Mouse (Mus musculus) embryonic facial prominence, embryonic 11.5 days (tissue): Measurements from ENCODE around the gene Cdc42. TPM values are rescaled to one million over a fixed set of nuclear protein-coding genes. Genes with fewer than 3 reads are reported as not detected.

Experiments
- ATAC-seq: fragments of 200-750 bp; cut with Nextera tagmentation; replicated peaks from 2 replicates; pipeline ENCODE4 v1.8.0; 2017; ENCODE audit warnings: low read depth; ENCODE audit not compliant: insufficient number of reproducible peaks, low FRiP score, low TSS enrichment
- DNase-seq: peaks from one replicate; pipeline ENCODE4 v3.0.0-alpha.2; 2015; ENCODE audit warnings: low spot score
- H3K27ac ChIP-seq: fragments of 300-500 bp; sonication (generic); replicated peaks from 2 replicates; pipeline ENCODE4 v1.5.1; 2014; ENCODE audit warnings: mild to moderate bottlenecking, low read depth, low read length, control low read depth
- H3K27me3 ChIP-seq: fragments of 300-500 bp; sonication (generic); 2 replicates; pipeline ENCODE4 v1.6.1; 2014; ENCODE audit warnings: mild to moderate bottlenecking, low read length, moderate library complexity, mixed read lengths; ENCODE audit not compliant: control insufficient read depth, insufficient read depth
- H3K36me3 ChIP-seq: fragments of 300-500 bp; sonication (generic); replicated peaks from 2 replicates; pipeline ENCODE4 v1.6.1; 2014; ENCODE audit warnings: low read depth, mild to moderate bottlenecking, low read length, moderate library complexity, mixed read lengths; ENCODE audit not compliant: control insufficient read depth, insufficient read depth
- H3K4me1 ChIP-seq: fragments of 300-500 bp; sonication (generic); 2 replicates; pipeline ENCODE4 v1.6.1; 2014; ENCODE audit warnings: low read length, mixed read lengths; ENCODE audit not compliant: control insufficient read depth, insufficient read depth
- H3K4me2 ChIP-seq: fragments of 300-500 bp; sonication (generic); 2 replicates; pipeline ENCODE4 v1.6.1; 2014; ENCODE audit warnings: low read depth, mild to moderate bottlenecking, control low read depth, low read length, moderate library complexity
- H3K4me3 ChIP-seq: fragments of 300-500 bp; sonication (generic); 2 replicates; pipeline ENCODE4 v1.5.1; 2014; ENCODE audit warnings: low read depth, low read length, control low read depth
- H3K9ac ChIP-seq: fragments of 300-500 bp; sonication (generic); replicated peaks from 2 replicates; pipeline ENCODE4 v1.6.1; 2014; ENCODE audit warnings: mild to moderate bottlenecking, control low read depth, low read length
- H3K9me3 ChIP-seq: fragments of 300-500 bp; sonication (generic); replicated peaks from 2 replicates; pipeline ENCODE4 v1.6.1; 2016; ENCODE audit warnings: mild to moderate bottlenecking, low read length, inconsistent platforms, mixed read lengths; ENCODE audit not compliant: control insufficient read depth
- WGBS: fragments of 180-500 bp; shearing (Covaris S2); extraction: QIAGEN DNeasy Blood & Tissue Kit; methylation state at CpG from one replicate; pipeline ENCODE4 v1.1.7; 2014; 5-methylcytosine and 5-hydroxymethylcytosine counted together
- polyA plus RNA-seq: library from polyadenylated mRNA; unstranded; fragments of >200 nt; fragmentation: Nextera tagmentation; extraction: Ambion mirVana; gene quantifications from 2 replicates; pipeline ENCODE4 v1.2.1, GENCODE M21; 2014

The Cdc42 gene
- polyA plus RNA-seq, result 772 and 781 TPM in 2 replicates

GRCm38 (mm10) chr4:137357517-137358254 is at the start of gene Cdc42:
Cdc42 (minus strand) TSS chr4:137357720.
- no peaks in the 10 kb centered on the region for H3K9me3 ChIP-seq
- H3K27me3 ChIP-seq, result no peaks in the 10 kb centered on the region
- H3K4me3 ChIP-seq, result peak within 1 kb of the TSS; percentile 98
- peak within 1 kb of the TSS; percentile 51 for H3K4me2 ChIP-seq
- H3K27ac ChIP-seq, result peak within 1 kb of the TSS; percentile 92
- peak within 1 kb of the TSS; percentile 99 for H3K9ac ChIP-seq
- ATAC-seq, result peak; percentile 95
- no peaks in the 10 kb centered on the region for H3K36me3 ChIP-seq
- WGBS, result under 1% methylated on average over 37 of the region's 44 CpGs
- 0 out of 2 replicates have a peak, but pooled peaks cover 3% of the 10 kb centered on the region for H3K4me1 ChIP-seq
- DNase-seq, result peak; percentile 97

DNA sequence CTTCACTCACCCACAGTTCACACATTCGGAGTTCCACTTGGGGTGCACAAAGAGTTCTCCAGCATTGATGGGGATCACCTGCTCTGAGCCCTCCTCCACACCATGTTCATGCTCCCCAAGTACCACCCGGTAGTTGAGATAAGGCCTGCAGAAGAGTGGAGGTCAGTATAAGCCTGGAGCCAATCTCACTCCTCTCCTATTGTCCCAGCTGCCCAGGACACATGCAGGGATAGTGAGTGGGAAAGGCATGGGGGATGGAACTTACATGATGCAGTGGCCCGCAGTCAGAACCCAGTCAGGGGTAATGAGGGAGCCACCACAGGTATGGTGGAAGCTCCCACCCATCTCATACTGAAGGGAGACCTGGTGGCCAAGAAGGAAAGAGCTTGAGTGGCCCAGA is 48.1 kb upstream of the Cdc42 start:
- no peaks in the 10 kb centered on the region for H3K27me3 ChIP-seq
- ATAC-seq (no peak), DNase-seq (no peak)
- H3K36me3 ChIP-seq, result no peaks in the 10 kb centered on the region
- no peak overlapping the region for H3K4me3 ChIP-seq
- no peaks in the 10 kb centered on the region for H3K9me3 ChIP-seq
- H3K9ac ChIP-seq, result no peak overlapping the region
- H3K4me1 ChIP-seq, result no peaks in the 10 kb centered on the region
- H3K27ac ChIP-seq, result no peak overlapping the region
- 91% methylated on average over 3 of the region's 3 CpGs for WGBS
- H3K4me2 ChIP-seq, result no peak overlapping the region

GRCm38 (mm10) chr4:137396641-137397525 is 39.4 kb upstream of the Cdc42 start:
- Histone ChIP-seq H3K4me1 (no peaks in the 10 kb centered on the region), H3K36me3 (no peaks in the 10 kb centered on the region), H3K27me3 (no peaks in the 10 kb centered on the region), H3K9ac (no peak overlapping the region), H3K27ac (no peak overlapping the region), H3K4me3 (no peak overlapping the region), H3K9me3 (no peaks in the 10 kb centered on the region), H3K4me2 (no peak overlapping the region)
- no peak for DNase-seq
- 80% methylated on average over 15 of the region's 15 CpGs for WGBS
- ATAC-seq, result no peak

DNA sequence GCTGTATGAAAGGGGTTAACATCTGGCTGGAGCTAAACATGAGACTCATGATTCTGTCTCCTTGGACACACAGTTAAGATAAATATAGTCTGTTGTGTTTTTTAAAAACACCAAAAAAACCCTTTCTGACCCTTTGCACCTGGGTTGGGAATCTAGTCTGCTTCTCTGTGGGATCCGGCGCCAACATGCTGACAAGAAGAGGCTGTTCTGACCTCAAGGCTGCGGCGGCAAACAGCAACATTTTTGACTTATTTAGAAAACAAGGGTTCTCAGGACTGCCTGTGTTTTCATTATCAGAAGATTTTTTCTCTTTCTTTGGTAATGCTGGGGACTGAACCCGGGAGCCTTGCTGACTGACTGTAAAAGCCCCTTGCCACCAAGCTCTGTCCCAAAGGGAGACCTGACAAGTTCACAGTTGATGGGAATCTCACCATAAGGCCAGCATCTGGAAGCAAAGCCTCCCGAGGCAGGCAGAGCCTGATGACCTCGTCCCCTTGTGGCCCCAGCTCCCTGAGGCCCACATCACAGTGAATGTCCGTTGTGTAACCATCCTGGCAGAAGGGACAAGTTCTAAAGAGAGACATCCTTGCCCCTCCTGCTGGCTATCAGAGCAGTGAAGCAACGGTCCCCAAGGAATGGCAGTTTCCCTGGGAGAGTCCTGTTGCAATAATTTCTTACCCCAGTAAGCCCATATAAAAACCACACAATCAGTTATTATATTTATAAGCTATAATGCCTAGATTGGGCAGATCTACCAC is 36.0 kb upstream of the Cdc42 start:
- WGBS, result 72% methylated on average over 9 of the region's 9 CpGs
- H3K4me2 ChIP-seq, result no peak overlapping the region
- no peaks in the 10 kb centered on the region for H3K4me1 ChIP-seq
- no peak for DNase-seq
- no peak overlapping the region for H3K9ac ChIP-seq
- no peaks in the 10 kb centered on the region for H3K27me3 ChIP-seq
- H3K9me3 ChIP-seq, result no peaks in the 10 kb centered on the region
- no peak overlapping the region for H3K4me3 ChIP-seq
- ATAC-seq, result no peak
- H3K36me3 ChIP-seq, result no peaks in the 10 kb centered on the region
- H3K27ac ChIP-seq, result no peak overlapping the region

GRCm38 (mm10) chr4:137392874-137393273 is 35.4 kb upstream of the Cdc42 start:
- Histone ChIP-seq H3K36me3 (no peaks in the 10 kb centered on the region), H3K27me3 (no peaks in the 10 kb centered on the region), H3K9me3 (no peaks in the 10 kb centered on the region), H3K4me1 (no peaks in the 10 kb centered on the region), H3K4me2 (no peak overlapping the region), H3K27ac (no peak overlapping the region), H3K9ac (no peak overlapping the region), H3K4me3 (no peak overlapping the region)
- ATAC-seq (no peak), DNase-seq (no peak)
- 87% methylated on average over 9 of the region's 9 CpGs for WGBS

DNA sequence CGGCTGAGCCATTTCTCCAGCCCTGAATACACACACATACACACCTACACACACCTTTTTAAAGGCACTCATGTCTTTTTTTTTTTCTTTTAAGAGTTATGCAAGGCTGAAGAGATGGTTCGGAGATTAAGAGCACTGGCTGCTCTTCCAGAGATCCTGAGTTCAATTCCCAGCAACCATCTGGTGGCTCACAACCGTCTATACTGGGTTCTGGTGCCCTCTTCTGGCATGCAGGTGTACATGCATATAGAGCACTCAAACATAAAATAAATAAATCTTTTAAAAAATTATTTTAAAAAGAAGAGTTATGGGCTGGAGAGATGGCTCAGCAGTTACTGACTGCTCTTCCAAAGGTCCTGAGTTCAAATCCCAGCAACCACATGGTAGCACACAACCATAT is 33.8 kb upstream of the Cdc42 start:
- Histone ChIP-seq H3K27ac (no peak overlapping the region), H3K9ac (no peak overlapping the region), H3K4me2 (no peak overlapping the region), H3K9me3 (no peaks in the 10 kb centered on the region), H3K4me1 (no peaks in the 10 kb centered on the region), H3K4me3 (no peak overlapping the region), H3K27me3 (no peaks in the 10 kb centered on the region), H3K36me3 (no peaks in the 10 kb centered on the region)
- ATAC-seq (no peak), DNase-seq (no peak)
- 89% methylated on average over 3 of the region's 3 CpGs for WGBS

DNA sequence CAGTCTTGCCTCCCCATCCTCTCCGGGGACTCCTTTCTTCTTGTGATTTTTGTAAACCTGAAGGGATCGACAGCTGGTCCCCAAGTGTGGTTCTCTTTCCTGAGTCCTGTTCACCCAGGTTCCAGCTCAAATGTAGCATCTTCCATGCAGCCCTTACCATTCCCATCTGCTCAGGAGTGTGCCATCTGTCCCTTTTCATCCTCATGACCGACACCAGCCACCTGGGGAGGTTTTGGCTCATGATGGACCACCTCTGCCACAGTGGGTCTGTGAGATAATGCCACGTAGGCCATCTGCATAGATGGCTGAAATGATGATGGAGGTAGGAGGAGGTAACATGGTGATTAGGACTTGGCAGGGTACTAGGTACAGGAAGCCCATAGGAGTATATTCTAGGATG is 32.7 kb upstream of the Cdc42 start:
- H3K27ac ChIP-seq, result no peak overlapping the region
- H3K27me3 ChIP-seq, result no peaks in the 10 kb centered on the region
- no peak overlapping the region for H3K4me3 ChIP-seq
- 95% methylated on average over 4 of the region's 4 CpGs for WGBS
- ATAC-seq, result no peak
- no peaks in the 10 kb centered on the region for H3K9me3 ChIP-seq
- no peaks in the 10 kb centered on the region for H3K4me1 ChIP-seq
- H3K36me3 ChIP-seq, result no peaks in the 10 kb centered on the region
- no peak for DNase-seq
- no peak overlapping the region for H3K9ac ChIP-seq
- no peak overlapping the region for H3K4me2 ChIP-seq
